Mouse (Mus musculus) thymus, adult 2 months (tissue): ENCODE results near the gene Lrwd1. TPM values are rescaled to one million over a fixed set of nuclear protein-coding genes. Genes with fewer than 3 reads are reported as not detected.

ENCODE experiments used
- DNase-seq: peaks from one replicate; pipeline ENCODE4 v3.0.0; 2021
- H3K27ac ChIP-seq: fragments of 200-500 bp; 2 replicates; pipeline ENCODE4 v1.5.1; 2012; ENCODE audit warnings: low read length, control low read depth; ENCODE audit not compliant: control insufficient read depth, insufficient read depth
- H3K27me3 ChIP-seq: fragments of 200-500 bp; 2 replicates; pipeline ENCODE4 v1.6.1; 2012; ENCODE audit warnings: mild to moderate bottlenecking, low read length, moderate library complexity, mixed read lengths; ENCODE audit not compliant: control insufficient read depth, insufficient read depth
- H3K36me3 ChIP-seq: fragments of 200-500 bp; 2 replicates; pipeline ENCODE4 v1.6.1; 2012; ENCODE audit warnings: mild to moderate bottlenecking, low read length, moderate library complexity; ENCODE audit not compliant: control insufficient read depth, insufficient read depth
- H3K4me1 ChIP-seq: fragments of 200-500 bp; replicated peaks from 2 replicates; pipeline ENCODE4 v1.6.1; 2012; ENCODE audit warnings: low read length; ENCODE audit not compliant: control insufficient read depth, insufficient read depth
- H3K4me3 ChIP-seq: fragments of 200-500 bp; 2 replicates; pipeline ENCODE4 v1.5.1; 2012; ENCODE audit warnings: mild to moderate bottlenecking, low read length, control low read depth, moderate library complexity; ENCODE audit not compliant: control insufficient read depth, insufficient read depth
- CTCF ChIP-seq: fragments of 200-500 bp; IDR thresholded peaks from 2 replicates; pipeline ENCODE4 v1.5.1; 2012; ENCODE audit warnings: mild to moderate bottlenecking, control low read depth, low read length, moderate library complexity, borderline replicate concordance; ENCODE audit not compliant: control insufficient read depth, poor library complexity, insufficient read depth; ENCODE audit errors: extremely low read depth
- POLR2A ChIP-seq: fragments of 200-500 bp; IDR thresholded peaks from 2 replicates; pipeline ENCODE4 v1.6.1; 2012; ENCODE audit warnings: mild to moderate bottlenecking, low read length, control low read depth, moderate library complexity; ENCODE audit not compliant: control insufficient read depth, poor library complexity, insufficient read depth; ENCODE audit errors: extremely low read depth
- WGBS: fragments of 180-500 bp; shearing (Covaris S2); methylation state at CpG from one replicate; pipeline ENCODE4 v1.1.7; 2018; 5-methylcytosine and 5-hydroxymethylcytosine counted together
- polyA plus RNA-seq: library from polyadenylated mRNA; depleted of rRNA; stranded (reverse); fragments of >200 nt; gene quantifications from 2 replicates; pipeline ENCODE4 v1.2.3, GENCODE M21; 2012

Lrwd1 gene
- polyA plus RNA-seq, 1 experiment = 136 TPM

- no peak for DNase-seq
- no peaks in the 10 kb centered on the region for H3K27me3 ChIP-seq
- no peaks in the 10 kb centered on the region for H3K4me1 ChIP-seq
- H3K36me3 ChIP-seq = no peaks in the 10 kb centered on the region
- no peak overlapping the region for H3K27ac ChIP-seq
- TF ChIP-seq POLR2A = no peak
- TF ChIP-seq CTCF = no peak
- WGBS = 76% methylated on average over 3 of the region's 3 CpGs
- no peak overlapping the region for H3K4me3 ChIP-seq
Observed at GRCm38 (mm10) chr5:136109042-136109441, 26.8 kb downstream of the Lrwd1 start.

- Histone ChIP-seq H3K4me1 (no peaks in the 10 kb centered on the region), H3K4me3 (no peak overlapping the region), H3K27ac (no peak overlapping the region), H3K27me3 (no peaks in the 10 kb centered on the region), H3K36me3 (no peaks in the 10 kb centered on the region)
- 78% methylated on average over 2 of the region's 2 CpGs for WGBS
- TF ChIP-seq CTCF = no peak
- no peak for TF ChIP-seq POLR2A
- no peak for DNase-seq
Observed at GRCm38 (mm10) chr5:136108486-136108885, 27.4 kb downstream of the Lrwd1 start.

- no peak overlapping the region for H3K27ac ChIP-seq
- peaks cover 9% of the 10 kb centered on the region for H3K4me1 ChIP-seq
- WGBS = 97% methylated on average over 5 of the region's 5 CpGs
- no peaks in the 10 kb centered on the region for H3K27me3 ChIP-seq
- peak; percentile 64; the same call in 1 of the 2 replicates for TF ChIP-seq CTCF
- no peak for TF ChIP-seq POLR2A
- DNase-seq = no peak
- H3K4me3 ChIP-seq = no peak overlapping the region
- H3K36me3 ChIP-seq = no peaks in the 10 kb centered on the region
Observed at GRCm38 (mm10) chr5:136104511-136104910, 31.4 kb downstream of the Lrwd1 start.

GRCm38 (mm10) chr5:136102099-136102820, 33.6 kb downstream of the Lrwd1 start:
- peaks cover 17% of the 10 kb centered on the region for H3K4me1 ChIP-seq
- H3K36me3 ChIP-seq = no peaks in the 10 kb centered on the region
- H3K27ac ChIP-seq = no peak overlapping the region
- TF ChIP-seq CTCF (peak; percentile 97), POLR2A (no peak)
- WGBS = 15% methylated on average over 41 of the region's 41 CpGs
- DNase-seq = peak; percentile 68
- H3K4me3 ChIP-seq = peak overlapping the region; percentile 33
- no peaks in the 10 kb centered on the region for H3K27me3 ChIP-seq

- TF ChIP-seq POLR2A = no peak
- no peak for TF ChIP-seq CTCF
- Histone ChIP-seq H3K4me3 (no peak overlapping the region), H3K36me3 (no peaks in the 10 kb centered on the region), H3K27me3 (no peaks in the 10 kb centered on the region), H3K4me1 (peaks cover 17% of the 10 kb centered on the region), H3K27ac (no peak overlapping the region)
- 96% methylated on average over 10 of the region's 10 CpGs for WGBS
- no peak for DNase-seq
Observed at GRCm38 (mm10) chr5:136098536-136098935, 37.3 kb downstream of the Lrwd1 start.

- TF ChIP-seq POLR2A = no peak
- no peak for TF ChIP-seq CTCF
- H3K27ac ChIP-seq = no peak overlapping the region
- no peaks in the 10 kb centered on the region for H3K36me3 ChIP-seq
- WGBS = 78% methylated on average over 7 of the region's 7 CpGs
- DNase-seq = no peak
- no peaks in the 10 kb centered on the region for H3K27me3 ChIP-seq
- peaks cover 25% of the 10 kb centered on the region for H3K4me1 ChIP-seq
- no peak overlapping the region for H3K4me3 ChIP-seq
Observed at GRCm38 (mm10) chr5:136095089-136095488, 40.8 kb downstream of the Lrwd1 start.

GRCm38 (mm10) chr5:136094249-136095010, 41.4 kb downstream of the Lrwd1 start:
- Histone ChIP-seq H3K36me3 (no peaks in the 10 kb centered on the region), H3K27ac (no peak overlapping the region), H3K4me1 (peaks cover 25% of the 10 kb centered on the region), H3K27me3 (no peaks in the 10 kb centered on the region), H3K4me3 (no peak overlapping the region)
- WGBS = 37% methylated on average over 8 of the region's 8 CpGs
- DNase-seq = no peak
- TF ChIP-seq CTCF (no peak), POLR2A (no peak)
